Mouse (Mus musculus) large intestine, adult 2 months (tissue): Measurements from ENCODE around the gene Ncr1. TPM values are rescaled to one million over a fixed set of nuclear protein-coding genes. Genes with fewer than 3 reads are reported as not detected.
"Not testable (repeated sequence)": the region's sequence is repeated elsewhere in the genome, so short reads cannot be mapped to it uniquely, and the experiment has no call there.

Experiments
- DNase-seq: peaks from one replicate; pipeline ENCODE4 v3.0.0-alpha.2; 2012; ENCODE audit warnings: low read depth, low spot score
- WGBS: fragments of 180-500 bp; shearing (Covaris S2); methylation state at CpG from one replicate; pipeline ENCODE4 v1.1.7; 2018; 5-methylcytosine and 5-hydroxymethylcytosine counted together
- polyA plus RNA-seq: library from polyadenylated mRNA; depleted of rRNA; stranded (reverse); fragments of >200 nt; gene quantifications from 2 replicates; pipeline ENCODE4 v1.2.3, GENCODE M21; 2012; rRNA removed

Ncr1 gene
- 0.19 and 0.29 TPM in 2 replicates for polyA plus RNA-seq

DNA sequence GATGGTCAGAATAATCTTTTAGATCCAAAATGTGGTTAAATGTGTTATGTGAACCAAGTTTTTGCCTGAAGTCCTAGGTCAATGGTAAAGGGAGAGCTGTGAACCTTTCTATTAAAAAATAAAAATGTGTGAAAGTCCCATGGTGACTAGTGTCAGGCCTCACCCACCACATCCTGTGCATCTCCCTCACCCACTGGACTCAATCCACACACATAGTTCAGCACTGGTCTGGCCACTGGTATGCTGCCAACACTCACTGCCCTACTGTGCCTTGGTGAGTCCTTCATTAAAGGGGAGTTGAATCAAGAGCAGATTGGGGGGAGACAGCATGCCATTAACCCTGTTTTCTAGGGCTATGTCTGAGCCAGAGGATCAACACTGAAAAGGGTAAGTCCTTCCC, at the start of gene Ncr1:
Gene Ncr1 (plus strand): TSS at position 216 of the 400 bp plus-strand sequence.
- no peak for DNase-seq

DNA sequence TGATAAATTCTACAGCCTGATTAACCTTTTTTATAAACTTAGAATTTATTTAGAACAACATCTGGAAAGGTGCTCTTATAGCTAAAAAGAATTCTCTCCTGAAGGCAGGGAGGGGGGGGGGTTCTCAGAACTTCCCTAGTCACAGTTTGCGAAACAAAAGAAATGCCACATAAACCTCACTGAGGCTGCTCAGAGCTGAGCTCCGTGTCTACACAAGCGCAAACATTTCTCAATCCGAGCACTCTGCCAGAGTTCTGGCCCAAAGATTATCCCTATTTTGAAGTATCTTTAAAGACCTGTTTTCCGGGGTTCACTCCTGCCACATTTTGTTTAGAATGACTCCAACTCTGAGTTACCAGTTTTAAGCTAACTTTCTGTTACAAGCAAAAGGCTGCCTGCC, 44.9 kb upstream of the Ncr1 start:
- WGBS: 65% methylated on average over 5 of the region's 5 CpGs
- no peak for DNase-seq

DNA sequence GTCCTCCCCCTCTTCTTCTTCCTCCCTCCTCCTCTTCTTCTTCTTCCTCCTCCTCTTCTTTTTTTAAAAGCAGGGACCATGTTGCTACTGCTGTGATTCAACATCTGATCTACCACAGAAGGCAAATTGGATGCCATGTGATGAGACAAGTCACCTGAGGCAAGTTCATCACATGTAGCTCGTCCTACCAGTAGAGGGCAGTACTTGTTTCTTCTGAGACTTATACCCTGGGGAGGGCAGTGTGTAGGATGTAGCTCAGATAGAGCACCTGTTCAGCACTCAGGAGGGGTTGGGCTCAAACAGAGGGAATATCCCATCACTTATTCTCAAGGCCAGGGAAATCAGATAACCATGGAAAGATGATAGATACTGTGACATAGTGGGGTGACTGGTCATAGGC, 40.3 kb upstream of the Ncr1 start:
- 11% methylated on average over 1 of the region's 1 CpGs for WGBS
- peak; percentile 38 for DNase-seq

DNA sequence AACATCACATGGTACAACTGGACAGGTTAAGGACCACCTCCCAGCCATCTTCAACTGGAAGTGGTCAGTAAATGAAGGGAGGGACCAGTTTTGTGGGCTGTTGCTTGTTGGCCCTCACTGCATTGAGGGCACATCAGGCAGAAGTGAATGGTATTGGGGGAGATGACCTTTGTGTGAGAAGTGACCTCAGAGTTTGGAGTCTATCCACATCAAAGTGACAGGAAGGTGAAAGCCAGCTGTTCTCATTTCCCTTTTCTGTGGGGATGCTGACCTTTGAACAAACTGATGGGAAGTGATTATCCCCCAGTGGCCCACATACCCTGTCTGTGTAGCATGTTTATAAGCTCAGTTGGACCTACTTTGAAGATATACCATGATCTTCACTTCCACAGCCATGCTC, 37.4 kb upstream of the Ncr1 start:
- no peak for DNase-seq

DNA sequence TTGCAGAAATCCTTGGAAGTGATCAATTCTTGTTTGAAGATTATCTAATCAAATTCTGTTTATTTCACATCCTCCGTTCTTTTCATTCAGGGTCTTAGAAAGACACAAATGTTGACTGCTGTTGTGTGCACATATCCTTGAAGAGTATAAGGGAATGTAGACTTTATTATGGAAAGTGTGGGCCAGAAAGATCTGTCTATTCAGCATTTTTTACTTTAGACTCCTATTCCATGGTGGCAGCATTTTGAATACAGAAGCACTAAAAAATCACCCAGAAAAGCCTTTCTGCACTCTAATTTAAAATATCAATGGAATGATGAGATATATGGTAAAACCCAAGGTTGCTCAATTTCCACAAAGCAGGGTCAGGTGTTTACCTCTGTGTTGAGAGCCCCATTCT, 34.1 kb upstream of the Ncr1 start:
- WGBS: 98% methylated on average over 1 of the region's 1 CpGs
- DNase-seq: no peak

DNA sequence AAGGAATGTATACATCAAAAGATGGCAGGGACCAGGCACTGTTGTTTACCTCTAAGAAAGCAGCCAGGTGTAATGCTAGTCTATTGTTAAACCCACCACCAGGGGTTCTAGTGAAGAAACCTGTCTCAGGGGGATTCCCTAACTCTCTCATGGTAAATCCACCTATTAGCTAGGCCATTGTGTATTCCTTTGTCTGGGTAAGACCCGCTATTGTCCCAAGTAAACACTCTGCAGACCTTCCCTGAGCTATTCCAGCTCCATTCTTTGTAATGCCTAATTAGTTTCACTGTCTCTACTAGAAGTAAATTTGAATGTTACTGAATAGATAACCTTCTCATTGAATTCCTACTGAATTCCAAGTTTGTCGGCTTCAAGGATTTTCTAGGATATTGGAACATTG, 24.4 kb upstream of the Ncr1 start:
- WGBS: 82% methylated on average over 2 of the region's 2 CpGs
- not testable (repeated sequence) for DNase-seq

DNA sequence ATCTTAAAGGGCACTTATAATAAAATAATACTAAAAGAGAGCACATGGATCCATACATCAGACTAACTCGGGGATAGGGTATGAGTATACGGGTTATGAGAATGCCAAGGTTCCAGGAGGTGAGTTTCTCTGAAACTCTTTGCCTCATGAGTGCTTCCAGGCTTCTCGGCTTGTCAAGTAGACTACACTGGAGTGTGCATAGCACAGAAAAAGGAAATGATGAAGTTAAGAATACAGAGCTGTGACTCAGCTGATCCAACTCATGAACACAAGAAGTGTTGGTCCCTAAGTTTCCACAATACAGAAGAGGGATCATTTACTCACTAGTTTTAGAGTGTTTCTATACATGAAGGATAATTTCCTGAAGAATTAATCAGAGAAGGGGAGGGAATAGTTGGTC, 24.0 kb upstream of the Ncr1 start:
- DNase-seq: not testable (repeated sequence)
- 83% methylated on average over 3 of the region's 3 CpGs for WGBS

DNA sequence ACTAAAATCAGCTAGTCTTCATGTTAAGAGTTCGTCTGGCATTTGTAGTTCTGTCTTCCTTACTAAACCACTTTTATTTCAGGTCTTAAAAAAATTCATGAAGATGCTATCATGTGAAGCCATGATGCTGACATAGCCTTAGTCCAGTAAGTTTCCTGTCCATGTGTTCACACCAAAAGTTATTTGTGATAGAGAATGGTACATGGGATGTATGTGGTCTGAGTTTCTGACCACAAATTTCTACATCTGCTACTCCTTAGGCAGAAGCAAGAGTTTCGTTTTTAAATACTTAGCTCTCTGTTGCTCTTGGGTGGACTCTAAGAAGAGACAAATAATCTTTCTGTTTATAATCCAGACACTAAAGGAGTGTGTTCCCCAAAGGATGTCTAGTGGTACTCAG, 14.2 kb upstream of the Ncr1 start:
- 68% methylated on average over 2 of the region's 2 CpGs for WGBS
- no peak for DNase-seq

DNA sequence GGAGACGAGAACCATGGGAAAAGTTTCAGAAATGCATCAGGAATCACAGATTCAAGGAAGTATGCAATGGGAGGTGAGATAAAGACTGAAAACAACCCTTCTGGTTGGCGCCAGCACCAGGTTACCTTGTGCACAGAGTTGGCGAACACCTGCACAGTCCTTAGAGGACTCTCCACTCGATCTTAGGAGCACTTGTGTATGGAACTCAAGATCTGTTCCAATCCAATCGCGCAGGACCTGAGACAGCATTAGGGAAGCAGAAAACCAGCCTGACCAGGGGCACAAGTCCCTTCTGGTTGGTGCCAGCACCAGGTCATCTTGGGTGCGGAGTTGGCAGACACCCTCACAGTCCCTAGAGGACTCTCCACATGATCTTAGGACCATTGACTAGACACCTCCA, 36.0 kb downstream of the Ncr1 start:
- no peak for DNase-seq
- WGBS: 83% methylated on average over 7 of the region's 7 CpGs

Other genes starting within 250 kb of the Ncr1 start
- 17.8 and 26.8 TPM in 2 replicates for gene Ttyh1, start 218.3 kb upstream of the Ncr1 start, polyA plus RNA-seq
- 97.6 and 326 TPM in 2 replicates for gene Leng8, start 200.7 kb upstream of the Ncr1 start, polyA plus RNA-seq
- 30.0 and 45.0 TPM in 2 replicates for gene Leng9, start 187.3 kb upstream of the Ncr1 start, polyA plus RNA-seq
- 220 and 269 TPM in 2 replicates for gene Cdc42ep5, start 172.9 kb upstream of the Ncr1 start, polyA plus RNA-seq
- gene Lilra5, start 100.0 kb upstream of the Ncr1 start, polyA plus RNA-seq: 0.69 and 1.2 TPM in 2 replicates
- 0.04 TPM in 1 of 2 replicates, not detected in the other for gene Gp6, start 60.0 kb downstream of the Ncr1 start, polyA plus RNA-seq
- gene Rdh13, start 107.9 kb downstream of the Ncr1 start, polyA plus RNA-seq: 16.1 and 20.9 TPM in 2 replicates
- 0.81 and 1.7 TPM in 2 replicates for gene Eps8l1, start 123.0 kb downstream of the Ncr1 start, polyA plus RNA-seq
- gene Ppp1r12c, start 164.0 kb downstream of the Ncr1 start, polyA plus RNA-seq: 42.8 and 51.7 TPM in 2 replicates
- 0.74 and 1.7 TPM in 2 replicates for gene Tnnt1, start 178.7 kb downstream of the Ncr1 start, polyA plus RNA-seq
- 1.5 and 1.9 TPM in 2 replicates for gene Tnni3, start 186.5 kb downstream of the Ncr1 start, polyA plus RNA-seq
- 2.4 and 3.5 TPM in 2 replicates for gene Dnaaf3, start 194.7 kb downstream of the Ncr1 start, polyA plus RNA-seq
- gene Syt5, start 209.8 kb downstream of the Ncr1 start, polyA plus RNA-seq: 4.5 and 5.3 TPM in 2 replicates